Mouse (Mus musculus) G1E-ER4 (cell line): ENCODE results near the gene Kdm5a. TPM values are rescaled to one million over a fixed set of nuclear protein-coding genes. Genes with fewer than 3 reads are reported as not detected.

Source experiments
- GATA1 ChIP-seq: IDR thresholded peaks from one replicate; pipeline ENCODE4 v1.8.0; 2012; ENCODE audit warnings: low read length, inconsistent platforms
- polyA plus RNA-seq: library from polyadenylated mRNA; stranded (reverse); fragments of >175 nt; gene quantifications from 2 replicates; pipeline ENCODE4 v1.2.3, GENCODE M21; 2012

Gene Kdm5a
- polyA plus RNA-seq, 1 experiment = 29.0 TPM

GRCm38 (mm10) chr6:120462251-120462650 is 98.3 kb downstream of the Kdm5a start:
- TF ChIP-seq GATA1 = no peak

GRCm38 (mm10) chr6:120463086-120463871 is 99.4 kb downstream of the Kdm5a start, which contains the start of gene Il17ra:
Il17ra (plus strand) TSS chr6:120463247.
- TF ChIP-seq GATA1 = no peak

DNA sequence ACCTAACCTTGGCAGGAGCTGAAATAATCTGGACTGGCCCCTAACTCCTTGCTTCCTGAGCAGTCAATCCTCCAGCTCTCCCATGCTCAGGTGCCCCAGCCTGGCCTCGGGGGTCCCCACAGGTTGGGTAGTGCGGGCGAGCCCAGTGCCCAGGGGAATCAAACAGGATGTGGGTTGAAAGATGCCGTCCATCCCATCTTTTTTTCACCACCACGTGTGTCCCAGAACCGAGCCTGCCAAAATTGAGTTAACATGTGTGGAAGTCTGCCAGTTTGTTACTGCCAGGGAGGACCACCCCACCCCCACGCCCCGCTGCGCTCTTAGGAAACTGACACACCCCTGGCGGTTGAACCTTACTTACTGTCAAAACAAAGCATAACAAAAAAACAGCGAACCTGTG is 100.0 kb downstream of the Kdm5a start:
- TF ChIP-seq GATA1 = no peak

DNA sequence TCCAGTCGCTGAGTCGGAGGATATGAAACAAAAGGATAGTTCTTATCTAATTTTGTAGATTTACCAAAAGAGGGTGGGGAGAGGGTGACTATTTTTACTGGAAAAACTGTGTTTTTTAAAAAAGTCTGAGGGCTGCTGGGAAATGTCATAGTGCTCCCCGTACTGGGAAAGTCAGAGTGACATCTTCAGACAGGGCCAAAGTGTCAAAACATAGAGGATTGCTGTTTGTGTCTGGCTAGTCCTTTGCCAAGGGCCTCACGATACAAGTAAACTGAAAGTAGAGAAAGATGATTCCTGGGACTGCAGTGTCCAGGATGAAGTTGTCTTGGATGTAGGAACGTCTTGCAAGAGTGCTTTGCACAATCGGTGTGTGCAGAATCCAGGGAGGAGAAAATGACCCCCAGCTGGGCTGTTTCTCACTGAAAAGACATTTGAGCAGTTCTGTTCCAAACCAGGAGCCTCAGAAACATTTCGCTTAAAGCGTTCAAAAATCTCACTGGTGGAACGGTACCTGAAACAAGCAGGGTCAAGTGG is 100.5 kb downstream of the Kdm5a start:
- no peak for TF ChIP-seq GATA1

GRCm38 (mm10) chr6:120465393-120465792 is 101.5 kb downstream of the Kdm5a start:
- no peak for TF ChIP-seq GATA1

DNA sequence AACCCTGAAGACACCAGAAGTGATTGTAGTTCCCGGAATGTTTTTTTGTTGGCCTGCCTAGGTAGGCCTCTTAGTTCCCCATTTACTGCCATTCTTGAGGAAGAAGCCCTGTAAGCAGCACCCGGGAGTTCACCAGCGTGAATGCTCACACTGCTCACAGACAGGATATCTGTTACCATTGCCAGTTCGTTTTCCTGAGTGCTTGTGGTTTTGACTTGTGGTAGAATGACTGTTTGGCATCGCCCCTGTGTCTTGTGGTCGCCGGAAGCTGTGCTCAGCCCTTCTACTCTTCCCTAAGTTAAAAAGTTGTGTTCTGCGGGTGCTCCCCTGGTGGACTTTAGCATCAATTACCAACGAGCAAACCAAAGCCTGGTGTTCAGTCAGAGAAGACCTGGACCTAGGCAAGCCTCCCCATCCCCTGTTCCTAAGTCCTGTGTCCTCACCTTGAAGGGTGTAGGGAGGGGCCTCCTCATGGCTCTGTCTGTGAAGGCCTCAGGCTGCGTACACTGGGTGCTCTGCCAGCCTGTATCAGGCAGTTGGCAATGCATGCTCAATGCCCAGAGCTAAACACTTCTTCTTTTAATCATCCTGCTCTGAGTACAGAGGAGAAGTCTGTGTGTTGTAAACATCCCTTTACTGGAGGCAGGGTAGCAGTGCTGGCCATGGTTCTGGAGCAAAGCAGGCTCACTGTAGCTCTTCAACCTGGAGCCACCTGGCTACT is 102.8 kb downstream of the Kdm5a start:
- no peak for TF ChIP-seq GATA1

DNA sequence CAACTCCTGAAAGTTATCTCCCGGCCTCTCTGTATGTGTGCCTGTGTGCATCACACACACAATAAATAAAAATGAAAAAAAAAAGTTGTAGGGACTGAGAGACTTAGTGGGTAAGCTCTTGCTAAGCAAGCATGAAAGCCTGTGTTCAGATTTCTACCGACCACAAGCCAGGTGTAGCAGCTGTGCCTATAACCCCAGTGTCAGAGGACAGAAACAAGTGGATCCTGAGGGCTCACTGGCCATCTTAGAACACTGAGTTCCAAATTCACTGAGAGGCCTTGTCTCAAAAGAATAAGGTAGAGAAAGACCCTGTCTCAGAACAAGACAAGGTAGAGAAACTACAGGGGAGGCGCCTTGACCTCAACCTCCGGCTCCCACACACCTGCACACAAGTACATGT is 104.3 kb downstream of the Kdm5a start:
- no peak for TF ChIP-seq GATA1

- TF ChIP-seq GATA1 = no peak
These were observed 105.3 kb downstream of the Kdm5a start for GRCm38 (mm10) chr6:120469268-120469667.

DNA sequence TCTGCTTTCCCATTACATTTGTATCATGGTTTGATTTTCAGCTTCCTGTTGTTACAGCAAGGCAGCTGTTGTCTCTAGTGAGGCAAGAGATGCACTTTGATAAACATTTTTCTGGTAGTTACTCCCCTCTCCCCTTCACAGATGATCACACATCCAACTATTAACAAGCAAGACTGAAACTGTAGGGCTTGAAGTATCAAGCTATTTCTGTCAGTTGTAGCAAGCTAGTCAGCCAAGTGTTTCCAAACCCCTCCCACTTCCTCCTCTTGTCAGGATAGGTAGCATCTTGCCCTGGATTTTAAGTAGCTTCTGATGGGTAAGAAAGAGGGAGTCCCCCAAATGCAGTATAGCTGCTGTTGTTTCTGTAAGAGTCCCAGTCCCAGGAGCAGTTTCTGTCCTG is 105.8 kb downstream of the Kdm5a start:
- no peak for TF ChIP-seq GATA1

- no peak for TF ChIP-seq GATA1
These were observed 106.7 kb downstream of the Kdm5a start for GRCm38 (mm10) chr6:120470666-120471065.

GRCm38 (mm10) chr6:120471991-120472441 is 108.1 kb downstream of the Kdm5a start:
- TF ChIP-seq GATA1 = no peak

GRCm38 (mm10) chr6:120472455-120473140 is 108.7 kb downstream of the Kdm5a start:
- no peak for TF ChIP-seq GATA1

- no peak for TF ChIP-seq GATA1
These were observed 109.5 kb downstream of the Kdm5a start for GRCm38 (mm10) chr6:120473427-120473826.

GRCm38 (mm10) chr6:120475288-120475687 is 111.4 kb downstream of the Kdm5a start:
- no peak for TF ChIP-seq GATA1

DNA sequence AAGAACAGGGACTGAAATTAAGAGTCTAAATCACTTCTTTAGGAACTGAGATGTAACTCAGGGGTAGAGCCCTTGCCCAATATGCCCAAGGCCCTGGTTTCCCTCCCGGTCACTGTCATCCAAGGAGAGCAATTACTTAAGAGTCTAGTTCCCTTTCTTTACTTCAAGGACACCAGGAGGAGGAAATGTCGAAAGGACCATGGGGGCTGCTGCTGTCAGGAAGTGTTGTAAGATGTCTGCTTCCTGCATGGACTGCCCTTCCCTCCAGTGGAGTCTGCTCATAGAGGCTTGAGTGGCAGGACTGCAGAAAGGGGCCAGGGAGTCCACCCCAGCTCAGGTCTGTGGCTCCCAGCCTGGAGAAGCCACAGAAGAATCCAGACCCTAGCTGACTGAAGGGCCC is 115.4 kb downstream of the Kdm5a start:
- TF ChIP-seq GATA1 = no peak

DNA sequence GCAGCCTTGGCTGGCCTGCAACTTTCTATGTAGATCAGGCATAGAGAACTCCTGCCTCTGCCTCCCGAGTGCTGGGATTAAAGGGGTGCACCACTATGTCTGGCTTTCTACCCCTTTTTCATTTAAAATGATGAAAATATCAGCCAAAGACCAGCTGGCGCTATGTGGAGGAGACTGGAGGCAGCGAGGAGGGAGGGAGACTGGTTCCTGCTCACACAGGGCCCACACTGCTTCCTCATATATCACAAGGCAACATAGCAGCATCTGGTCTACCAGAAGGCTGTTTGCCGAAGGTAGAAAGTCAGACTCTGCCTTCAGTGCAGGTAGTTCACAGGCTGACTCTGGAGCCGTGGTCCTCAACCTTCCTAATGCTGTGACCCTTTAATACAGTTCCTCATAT is 116.4 kb downstream of the Kdm5a start:
- TF ChIP-seq GATA1 = no peak
